Mouse (Mus musculus): ENCODE measurements around the gene Zmiz1. TPM values are rescaled to one million over a fixed set of nuclear protein-coding genes. Genes with fewer than 3 reads are reported as not detected.

Gene Zmiz1
- polyA plus RNA-seq, 1 experiment: 34.5 TPM

DNA sequence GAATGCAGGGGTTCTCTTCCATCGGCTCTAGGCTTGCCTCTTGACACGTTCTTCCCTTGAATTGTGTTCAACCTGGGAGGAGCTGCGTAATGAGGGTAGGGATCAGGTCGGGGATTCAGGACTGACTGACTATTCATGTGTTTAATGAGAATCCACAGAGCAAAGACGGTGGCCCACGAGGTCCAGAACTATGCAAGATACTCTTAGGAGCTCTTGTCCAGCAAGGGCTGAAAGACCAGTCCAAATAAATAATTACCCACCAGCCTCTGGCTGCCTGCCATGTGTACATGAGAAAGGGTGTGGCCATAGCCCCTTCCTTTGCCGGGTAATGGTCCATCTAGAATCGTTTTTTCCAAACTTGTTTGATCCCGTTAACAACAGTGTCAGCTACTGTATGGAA, 4.9 kb downstream of the Zmiz1 start:
- H3K4me2 ChIP-seq (ENCODE audit: low read depth): peak overlapping the region; percentile 61
- no peak for TF ChIP-seq MYOD1 (IDR thresholded peaks at IDR 0.05; ENCODE audit: control insufficient read depth in 1 of 3, insufficient read length in 2 of 3, low read depth in 2 of 3)
- TF ChIP-seq CEBPB (IDR thresholded peaks at IDR 0.05; ENCODE audit: insufficient read depth, poor library complexity, severe bottlenecking): no peak
- no peak for TF ChIP-seq MYOG (IDR thresholded peaks at IDR 0.05; ENCODE audit: control insufficient read depth in 1 of 3, insufficient read depth in 1 of 3, insufficient read length in 2 of 3, low read depth in 2 of 3)
- no peak for TF ChIP-seq TCF3 (IDR thresholded peaks at IDR 0.05; ENCODE audit: insufficient read length, low read depth)
- TF ChIP-seq USF1 (IDR thresholded peaks at IDR 0.05; ENCODE audit: low read depth): no peak
- no peak for TF ChIP-seq TCF12 (IDR thresholded peaks at IDR 0.05; ENCODE audit: insufficient read depth, poor library complexity, severe bottlenecking)
- TF ChIP-seq REST (IDR thresholded peaks at IDR 0.05; ENCODE audit: insufficient read depth, insufficient read length): no peak
- no peak for TF ChIP-seq MAX (IDR thresholded peaks at IDR 0.05; ENCODE audit: low read depth)
- no peak for TF ChIP-seq SRF (IDR thresholded peaks at IDR 0.05; ENCODE audit: control insufficient read depth, insufficient read length, low read depth)
- no peak for TF ChIP-seq POLR2AphosphoS2 (IDR thresholded peaks at IDR 0.05; ENCODE audit: insufficient read length, low read depth)
- TF ChIP-seq POLR2A (IDR thresholded peaks at IDR 0.05; ENCODE audit: insufficient read length, low read depth): no peak
- TF ChIP-seq E2F4 (IDR thresholded peaks at IDR 0.05; ENCODE audit: insufficient read depth): no peak
- H3K27me3 ChIP-seq (ENCODE audit: control insufficient read depth, insufficient read depth, insufficient read length): no peaks in the 10 kb centered on the region
- no peak overlapping the region for H3ac ChIP-seq (ENCODE audit: control insufficient read depth, insufficient read length)
- H3K79me2 ChIP-seq (ENCODE audit: control insufficient read depth, insufficient read depth): peaks cover 95% of the 10 kb centered on the region
- H3K4me3 ChIP-seq: no peak overlapping the region
- H3K36me3 ChIP-seq (ENCODE audit: control insufficient read depth, insufficient read depth): no peaks in the 10 kb centered on the region

DNA sequence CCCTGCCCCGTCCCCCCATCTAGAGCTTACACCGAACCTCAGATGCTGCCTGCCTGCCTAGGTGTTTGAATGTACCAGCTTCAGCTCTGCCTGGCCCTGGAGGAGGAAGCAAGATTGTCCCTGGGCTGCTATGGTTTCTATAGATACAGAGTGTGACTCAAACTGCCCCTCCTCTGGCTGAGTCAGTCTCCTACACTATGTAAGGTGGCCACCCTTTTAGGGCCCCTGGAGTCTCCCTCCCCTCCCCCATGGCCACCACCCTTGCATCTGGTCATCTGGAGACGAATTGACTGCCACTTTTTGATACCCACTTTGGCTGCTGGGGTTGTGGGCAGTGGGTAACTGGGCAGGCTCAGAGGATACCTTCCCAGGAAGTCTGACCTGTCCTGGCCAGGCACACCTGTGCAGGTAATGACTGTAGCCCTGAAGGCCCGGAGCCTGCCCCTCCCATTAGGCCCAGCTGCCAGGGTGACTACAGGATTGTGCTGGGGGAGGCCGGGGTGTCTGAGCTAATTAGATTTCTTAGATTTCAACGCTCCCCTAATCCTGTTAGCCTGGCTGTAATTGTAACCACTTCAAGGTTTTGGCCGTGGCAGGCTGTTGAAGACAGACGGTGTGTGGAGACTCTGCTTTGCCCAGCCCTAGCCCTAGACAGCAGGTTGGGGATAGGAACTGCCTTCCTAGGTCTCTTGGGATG, 5.8 kb downstream of the Zmiz1 start:
- H3K4me3 ChIP-seq: no peak overlapping the region
- no peaks in the 10 kb centered on the region for H3K27me3 ChIP-seq (ENCODE audit: control insufficient read depth, insufficient read depth, insufficient read length)
- H3K79me2 ChIP-seq (ENCODE audit: control insufficient read depth, insufficient read depth): peaks cover 100% of the 10 kb centered on the region
- no peak overlapping the region for H3ac ChIP-seq (ENCODE audit: control insufficient read depth, insufficient read length)
- H3K4me2 ChIP-seq (ENCODE audit: low read depth): peak overlapping the region; percentile 61
- no peaks in the 10 kb centered on the region for H3K36me3 ChIP-seq (ENCODE audit: control insufficient read depth, insufficient read depth)
- TF ChIP-seq POLR2A (IDR thresholded peaks at IDR 0.05; ENCODE audit: insufficient read length, low read depth) (no peak), SRF (IDR thresholded peaks at IDR 0.05; ENCODE audit: control insufficient read depth, insufficient read length, low read depth) (no peak), MYOG (IDR thresholded peaks at IDR 0.05; ENCODE audit: control insufficient read depth in 1 of 3, insufficient read depth in 1 of 3, insufficient read length in 2 of 3, low read depth in 2 of 3) (no peak), TCF3 (IDR thresholded peaks at IDR 0.05; ENCODE audit: insufficient read length, low read depth) (no peak), E2F4 (IDR thresholded peaks at IDR 0.05; ENCODE audit: insufficient read depth) (no peak), MAX (IDR thresholded peaks at IDR 0.05; ENCODE audit: low read depth) (no peak), CEBPB (IDR thresholded peaks at IDR 0.05; ENCODE audit: insufficient read depth, poor library complexity, severe bottlenecking) (no peak), MYOD1 (IDR thresholded peaks at IDR 0.05; ENCODE audit: control insufficient read depth in 1 of 3, insufficient read length in 2 of 3, low read depth in 2 of 3) (no peak), USF1 (IDR thresholded peaks at IDR 0.05; ENCODE audit: low read depth) (no peak), POLR2AphosphoS2 (IDR thresholded peaks at IDR 0.05; ENCODE audit: insufficient read length, low read depth) (no peak), REST (IDR thresholded peaks at IDR 0.05; ENCODE audit: insufficient read depth, insufficient read length) (no peak), TCF12 (IDR thresholded peaks at IDR 0.05; ENCODE audit: insufficient read depth, poor library complexity, severe bottlenecking) (no peak)

DNA sequence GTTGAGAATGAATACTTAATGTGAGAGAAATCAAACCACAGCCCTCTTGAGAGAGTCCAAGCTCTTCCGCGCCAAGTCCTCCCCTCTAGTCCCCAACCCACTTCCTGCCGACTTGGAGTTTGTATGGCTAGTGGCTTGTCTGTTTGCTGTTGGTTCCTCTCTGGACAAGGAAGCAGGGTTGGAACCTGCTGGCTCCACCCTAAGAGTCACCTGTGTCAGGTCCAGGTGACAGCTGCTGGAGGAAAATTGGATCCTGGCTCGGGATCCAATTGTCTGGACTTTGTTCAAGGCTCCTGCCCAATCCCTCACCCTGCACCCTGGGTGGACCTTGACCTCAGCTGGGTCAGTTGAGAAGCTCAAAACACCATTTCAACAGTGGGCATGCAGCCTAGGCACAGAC, 7.4 kb downstream of the Zmiz1 start:
- Histone ChIP-seq H3ac (ENCODE audit: control insufficient read depth, insufficient read length) (no peak overlapping the region), H3K36me3 (ENCODE audit: control insufficient read depth, insufficient read depth) (no peaks in the 10 kb centered on the region), H3K4me2 (ENCODE audit: low read depth) (no peak overlapping the region), H3K79me2 (ENCODE audit: control insufficient read depth, insufficient read depth) (peaks cover 100% of the 10 kb centered on the region), H3K4me3 (no peak overlapping the region), H3K27me3 (ENCODE audit: control insufficient read depth, insufficient read depth, insufficient read length) (no peaks in the 10 kb centered on the region)
- TF ChIP-seq MAX (IDR thresholded peaks at IDR 0.05; ENCODE audit: low read depth) (no peak), POLR2A (IDR thresholded peaks at IDR 0.05; ENCODE audit: insufficient read length, low read depth) (no peak), USF1 (IDR thresholded peaks at IDR 0.05; ENCODE audit: low read depth) (no peak), CEBPB (IDR thresholded peaks at IDR 0.05; ENCODE audit: insufficient read depth, poor library complexity, severe bottlenecking) (no peak), TCF3 (IDR thresholded peaks at IDR 0.05; ENCODE audit: insufficient read length, low read depth) (no peak), SRF (IDR thresholded peaks at IDR 0.05; ENCODE audit: control insufficient read depth, insufficient read length, low read depth) (no peak), TCF12 (IDR thresholded peaks at IDR 0.05; ENCODE audit: insufficient read depth, poor library complexity, severe bottlenecking) (no peak), REST (IDR thresholded peaks at IDR 0.05; ENCODE audit: insufficient read depth, insufficient read length) (no peak)

DNA sequence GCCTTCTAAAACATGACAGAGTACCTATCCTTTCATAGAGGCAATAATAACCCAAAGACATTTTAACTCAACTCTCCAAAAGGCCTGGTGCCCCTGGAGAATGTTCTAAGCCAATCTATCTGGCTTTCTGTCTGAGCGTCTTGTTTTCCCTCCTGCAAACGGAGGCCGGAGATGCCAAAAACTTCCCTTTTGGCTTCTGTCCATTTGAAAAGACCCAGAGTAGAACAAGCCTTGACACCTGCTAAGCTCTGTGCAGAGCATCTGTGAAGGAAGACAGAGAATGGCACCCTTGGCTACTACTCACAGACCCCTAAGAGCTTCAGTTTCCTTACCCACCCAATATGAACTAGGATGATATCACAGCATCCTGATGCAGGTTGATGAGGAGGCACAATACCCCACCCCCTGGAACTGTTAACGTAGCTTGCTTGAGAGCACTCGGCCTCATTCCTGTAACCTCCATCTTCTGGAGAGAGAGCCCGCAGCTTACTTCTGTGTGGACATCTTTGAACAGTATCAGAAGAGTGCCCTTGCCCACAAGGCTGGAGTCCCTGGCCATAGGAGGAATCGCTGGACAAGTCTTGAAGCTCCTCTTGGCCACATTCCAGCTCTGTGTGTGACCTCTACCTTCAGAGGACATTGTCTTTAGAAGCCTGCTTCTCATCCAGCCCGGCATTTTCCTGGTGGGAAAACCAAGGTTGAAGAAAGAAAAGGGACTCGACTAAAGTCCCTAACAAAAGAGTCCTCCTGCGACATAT, 9.1 kb downstream of the Zmiz1 start:
- H3K79me2 ChIP-seq (ENCODE audit: control insufficient read depth, insufficient read depth): peaks cover 100% of the 10 kb centered on the region

More for the DNA sequence above, 9.1 kb downstream of the Zmiz1 start:
- Histone ChIP-seq H3ac (ENCODE audit: control insufficient read depth, insufficient read length) (no peak overlapping the region), H3K36me3 (ENCODE audit: control insufficient read depth, insufficient read depth) (no peaks in the 10 kb centered on the region), H3K4me3 (no peak overlapping the region), H3K27me3 (ENCODE audit: control insufficient read depth, insufficient read depth, insufficient read length) (no peaks in the 10 kb centered on the region), H3K4me2 (ENCODE audit: low read depth) (no peak overlapping the region)
- TF ChIP-seq SRF (IDR thresholded peaks at IDR 0.05; ENCODE audit: control insufficient read depth, insufficient read length, low read depth) (no peak), CEBPB (IDR thresholded peaks at IDR 0.05; ENCODE audit: insufficient read depth, poor library complexity, severe bottlenecking) (no peak), POLR2AphosphoS2 (IDR thresholded peaks at IDR 0.05; ENCODE audit: insufficient read length, low read depth) (no peak), MYOG (IDR thresholded peaks at IDR 0.05; ENCODE audit: control insufficient read depth in 1 of 3, insufficient read depth in 1 of 3, insufficient read length in 2 of 3, low read depth in 2 of 3) (no peak), POLR2A (IDR thresholded peaks at IDR 0.05; ENCODE audit: insufficient read length, low read depth) (no peak), MAX (IDR thresholded peaks at IDR 0.05; ENCODE audit: low read depth) (no peak), TCF3 (IDR thresholded peaks at IDR 0.05; ENCODE audit: insufficient read length, low read depth) (no peak), USF1 (IDR thresholded peaks at IDR 0.05; ENCODE audit: low read depth) (no peak), MYOD1 (IDR thresholded peaks at IDR 0.05; ENCODE audit: control insufficient read depth in 1 of 3, insufficient read length in 2 of 3, low read depth in 2 of 3) (no peak), E2F4 (IDR thresholded peaks at IDR 0.05; ENCODE audit: insufficient read depth) (no peak), REST (IDR thresholded peaks at IDR 0.05; ENCODE audit: insufficient read depth, insufficient read length) (no peak), TCF12 (IDR thresholded peaks at IDR 0.05; ENCODE audit: insufficient read depth, poor library complexity, severe bottlenecking) (no peak)
